Mouse (Mus musculus) embryonic facial prominence, embryonic 11.5 days (tissue): ENCODE data around the gene Rims3. TPM values are rescaled to one million over a fixed set of nuclear protein-coding genes. Genes with fewer than 3 reads are reported as not detected.

Experiments used
- ATAC-seq: fragments of 200-750 bp; cut with Nextera tagmentation; replicated peaks from 2 replicates; pipeline ENCODE4 v1.8.0; 2017; ENCODE audit warnings: low read depth; ENCODE audit not compliant: insufficient number of reproducible peaks, low FRiP score, low TSS enrichment
- DNase-seq: peaks from one replicate; pipeline ENCODE4 v3.0.0-alpha.2; 2015; ENCODE audit warnings: low spot score
- H3K27ac ChIP-seq: fragments of 300-500 bp; sonication (generic); replicated peaks from 2 replicates; pipeline ENCODE4 v1.5.1; 2014; ENCODE audit warnings: mild to moderate bottlenecking, low read depth, low read length, control low read depth
- H3K27me3 ChIP-seq: fragments of 300-500 bp; sonication (generic); 2 replicates; pipeline ENCODE4 v1.6.1; 2014; ENCODE audit warnings: mild to moderate bottlenecking, low read length, moderate library complexity, mixed read lengths; ENCODE audit not compliant: control insufficient read depth, insufficient read depth
- H3K36me3 ChIP-seq: fragments of 300-500 bp; sonication (generic); replicated peaks from 2 replicates; pipeline ENCODE4 v1.6.1; 2014; ENCODE audit warnings: low read depth, mild to moderate bottlenecking, low read length, moderate library complexity, mixed read lengths; ENCODE audit not compliant: control insufficient read depth, insufficient read depth
- H3K4me1 ChIP-seq: fragments of 300-500 bp; sonication (generic); 2 replicates; pipeline ENCODE4 v1.6.1; 2014; ENCODE audit warnings: low read length, mixed read lengths; ENCODE audit not compliant: control insufficient read depth, insufficient read depth
- H3K4me2 ChIP-seq: fragments of 300-500 bp; sonication (generic); 2 replicates; pipeline ENCODE4 v1.6.1; 2014; ENCODE audit warnings: low read depth, mild to moderate bottlenecking, control low read depth, low read length, moderate library complexity
- H3K4me3 ChIP-seq: fragments of 300-500 bp; sonication (generic); 2 replicates; pipeline ENCODE4 v1.5.1; 2014; ENCODE audit warnings: low read depth, low read length, control low read depth
- H3K9ac ChIP-seq: fragments of 300-500 bp; sonication (generic); replicated peaks from 2 replicates; pipeline ENCODE4 v1.6.1; 2014; ENCODE audit warnings: mild to moderate bottlenecking, control low read depth, low read length
- H3K9me3 ChIP-seq: fragments of 300-500 bp; sonication (generic); replicated peaks from 2 replicates; pipeline ENCODE4 v1.6.1; 2016; ENCODE audit warnings: mild to moderate bottlenecking, low read length, inconsistent platforms, mixed read lengths; ENCODE audit not compliant: control insufficient read depth
- WGBS: fragments of 180-500 bp; shearing (Covaris S2); extraction: QIAGEN DNeasy Blood & Tissue Kit; methylation state at CpG from one replicate; pipeline ENCODE4 v1.1.7; 2014; 5-methylcytosine and 5-hydroxymethylcytosine counted together
- polyA plus RNA-seq: library from polyadenylated mRNA; unstranded; fragments of >200 nt; fragmentation: Nextera tagmentation; extraction: Ambion mirVana; gene quantifications from 2 replicates; pipeline ENCODE4 v1.2.1, GENCODE M21; 2014

Gene Rims3
- polyA plus RNA-seq, 1 experiment from 2014 or later, result 1.8 TPM

- Histone ChIP-seq H3K4me3 (no peak overlapping the region), H3K4me2 (no peak overlapping the region), H3K4me1 (no peaks in the 10 kb centered on the region), H3K9ac (no peak overlapping the region), H3K9me3 (no peaks in the 10 kb centered on the region), H3K36me3 (no peaks in the 10 kb centered on the region), H3K27me3 (no peaks in the 10 kb centered on the region), H3K27ac (no peak overlapping the region)
- ATAC-seq (no peak), DNase-seq (no peak)
- 73% methylated on average over 4 of the region's 4 CpGs for WGBS
Measured at GRCm38 (mm10) chr4:120914501-120914900, 59.9 kb downstream of the Rims3 start.

DNA sequence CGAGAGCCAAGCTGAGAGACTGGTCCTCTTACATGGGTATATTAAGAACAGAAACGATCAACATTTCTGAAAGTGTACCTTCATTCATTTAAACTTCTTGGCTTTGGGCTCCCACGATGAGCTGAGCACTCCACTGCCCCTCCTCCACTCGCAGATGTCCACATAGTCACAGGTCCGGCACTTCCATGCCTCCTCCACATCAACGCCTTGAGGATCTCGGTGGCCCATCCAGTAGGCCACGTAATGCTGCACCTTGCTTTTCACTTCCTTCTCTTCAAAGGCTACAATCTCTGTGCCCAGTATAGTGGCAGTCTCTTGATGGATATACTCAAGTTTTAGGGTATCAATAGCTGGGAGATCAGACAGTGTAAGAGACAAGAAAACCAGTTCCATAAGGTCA lies 66.8 kb downstream of the Rims3 start:
- DNase-seq, result no peak
- Histone ChIP-seq H3K4me3 (no peak overlapping the region), H3K4me2 (no peak overlapping the region), H3K9ac (no peak overlapping the region), H3K9me3 (no peaks in the 10 kb centered on the region; the same call in 1 of the 2 replicates), H3K27ac (no peak overlapping the region), H3K36me3 (peaks cover 15% of the 10 kb centered on the region), H3K27me3 (no peaks in the 10 kb centered on the region), H3K4me1 (no peaks in the 10 kb centered on the region; the same call in 1 of the 2 replicates)
- ATAC-seq, result no peak
- WGBS, result 94% methylated on average over 8 of the region's 8 CpGs

- H3K4me2 ChIP-seq, result peak within 1 kb of the TSS; percentile 57
- under 1% methylated on average over 33 of the region's 33 CpGs for WGBS
- peak within 1 kb of the TSS; percentile 78 for H3K9ac ChIP-seq
- H3K4me1 ChIP-seq, result no peaks in the 10 kb centered on the region; the same call in 1 of the 2 replicates
- peak within 1 kb of the TSS; percentile 69 for H3K27ac ChIP-seq
- H3K36me3 ChIP-seq, result peaks cover 15% of the 10 kb centered on the region
- no peaks in the 10 kb centered on the region; the same call in 1 of the 2 replicates for H3K9me3 ChIP-seq
- peak; percentile 95 for DNase-seq
- H3K4me3 ChIP-seq, result peak within 1 kb of the TSS; percentile 49
- H3K27me3 ChIP-seq, result no peaks in the 10 kb centered on the region
- ATAC-seq, result peak; percentile 96
Measured at GRCm38 (mm10) chr4:120924554-120925299, 70.1 kb downstream of the Rims3 start, which contains the start of gene Exo5. Gene Exo5, minus strand, starts transcription at chr4:120925017.

DNA sequence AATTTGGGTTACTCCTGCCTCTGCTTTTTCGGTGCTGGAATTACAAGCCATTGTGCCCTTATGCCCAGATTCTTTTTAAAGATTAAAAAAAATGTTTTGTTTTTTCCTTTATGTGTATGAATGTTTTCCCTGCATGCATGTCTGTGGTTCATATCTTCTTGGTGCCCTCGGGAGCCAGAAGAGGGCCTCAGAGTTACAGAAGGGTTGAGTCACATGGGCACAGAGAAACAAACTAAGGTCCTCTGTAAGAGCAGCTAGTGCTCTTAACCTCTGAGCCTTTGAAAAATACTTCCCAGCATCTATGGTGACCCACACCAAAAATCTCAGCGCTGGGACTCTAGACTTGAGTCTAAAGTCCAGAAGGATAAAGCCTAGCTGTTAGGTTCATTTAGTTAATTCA lies 70.8 kb downstream of the Rims3 start:
- Histone ChIP-seq H3K9me3 (no peaks in the 10 kb centered on the region; the same call in 1 of the 2 replicates), H3K4me3 (peak overlapping the region; percentile 49), H3K4me1 (no peaks in the 10 kb centered on the region; the same call in 1 of the 2 replicates), H3K4me2 (peak overlapping the region; percentile 57), H3K27me3 (no peaks in the 10 kb centered on the region), H3K9ac (peak overlapping the region; percentile 78), H3K27ac (peak overlapping the region; percentile 59; the same call in 1 of the 2 replicates), H3K36me3 (peaks cover 13% of the 10 kb centered on the region)
- ATAC-seq, result no peak
- 23% methylated on average over 3 of the region's 3 CpGs for WGBS
- no peak for DNase-seq

DNA sequence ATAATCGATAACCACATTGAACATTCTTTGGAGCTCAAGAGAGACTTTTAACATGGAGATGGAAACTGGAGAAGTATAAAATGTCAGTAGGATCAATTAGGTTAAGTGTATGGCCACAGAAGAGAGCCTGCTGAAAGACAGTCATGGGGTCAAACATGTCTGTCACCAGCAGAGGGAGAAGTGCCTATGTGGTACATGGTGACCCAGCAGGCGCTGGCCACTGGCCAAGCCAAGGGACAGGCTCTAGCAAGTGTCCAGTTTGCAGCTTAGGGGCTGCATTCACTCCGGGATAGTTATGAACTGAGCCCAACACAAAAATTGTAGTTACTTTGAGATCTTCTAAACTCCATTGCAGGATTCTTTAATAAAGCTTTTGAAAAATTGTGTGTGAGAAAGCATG lies 74.1 kb downstream of the Rims3 start:
- H3K9me3 ChIP-seq, result no peaks in the 10 kb centered on the region
- H3K9ac ChIP-seq, result no peak overlapping the region
- no peak overlapping the region for H3K4me3 ChIP-seq
- H3K27ac ChIP-seq, result no peak overlapping the region
- DNase-seq, result no peak
- no peak for ATAC-seq
- no peaks in the 10 kb centered on the region for H3K36me3 ChIP-seq
- H3K4me1 ChIP-seq, result no peaks in the 10 kb centered on the region; the same call in 1 of the 2 replicates
- no peak overlapping the region for H3K4me2 ChIP-seq
- WGBS, result 84% methylated on average over 3 of the region's 3 CpGs
- no peaks in the 10 kb centered on the region for H3K27me3 ChIP-seq

GRCm38 (mm10) chr4:120930736-120931135 lies 76.1 kb downstream of the Rims3 start:
- no peak for ATAC-seq
- WGBS, result 92% methylated on average over 18 of the region's 18 CpGs
- no peak for DNase-seq

DNA sequence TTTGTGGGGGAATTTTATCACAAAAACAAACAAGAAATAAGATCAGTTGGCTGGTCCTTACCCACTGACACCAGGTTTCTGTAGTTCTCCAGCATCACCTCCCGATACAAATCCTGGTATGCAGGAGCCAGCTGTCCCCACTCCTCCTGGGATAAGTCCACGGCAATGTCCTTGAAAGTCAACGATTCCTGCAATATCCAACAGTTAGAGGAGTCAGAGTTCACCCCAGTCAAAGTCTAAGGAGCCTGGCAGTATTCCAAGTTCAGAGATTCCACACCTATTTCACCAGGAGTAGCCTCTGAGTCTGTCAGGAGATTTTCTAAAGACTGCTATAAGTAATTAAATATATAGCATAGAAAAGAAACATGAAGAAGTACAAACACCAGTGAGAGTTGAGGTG lies 80.4 kb downstream of the Rims3 start:
- no peak overlapping the region for H3K4me3 ChIP-seq
- DNase-seq (no peak), ATAC-seq (no peak)
- no peak overlapping the region for H3K27ac ChIP-seq
- H3K36me3 ChIP-seq, result no peaks in the 10 kb centered on the region
- 89% methylated on average over 3 of the region's 3 CpGs for WGBS
- no peaks in the 10 kb centered on the region for H3K4me1 ChIP-seq
- no peaks in the 10 kb centered on the region for H3K9me3 ChIP-seq
- H3K4me2 ChIP-seq, result no peak overlapping the region
- no peak overlapping the region for H3K9ac ChIP-seq
- no peaks in the 10 kb centered on the region for H3K27me3 ChIP-seq

More at GRCm38 (mm10) chr4:120930736-120931135, 76.1 kb downstream of the Rims3 start:
- H3K27ac ChIP-seq, result no peak overlapping the region
- H3K36me3 ChIP-seq, result no peaks in the 10 kb centered on the region
- no peaks in the 10 kb centered on the region for H3K4me1 ChIP-seq
- no peaks in the 10 kb centered on the region for H3K27me3 ChIP-seq
- no peak overlapping the region for H3K4me2 ChIP-seq
- H3K4me3 ChIP-seq, result no peak overlapping the region
- H3K9ac ChIP-seq, result no peak overlapping the region
- H3K9me3 ChIP-seq, result no peaks in the 10 kb centered on the region
